Mouse (Mus musculus) liver, postnatal 0 days (tissue): ENCODE measurements around the gene Zfp706.

Experiments
- CTCF ChIP-seq: sonication (generic); IDR thresholded peaks from 2 replicates; pipeline ENCODE4 v1.5.1; 2016; ENCODE audit warnings: antibody characterized with exemption, low read depth
- EP300 ChIP-seq: IDR thresholded peaks from 2 replicates; pipeline ENCODE4 v1.6.1; 2016; ENCODE audit warnings: antibody characterized with exemption, low read depth, mild to moderate bottlenecking

- no peak for TF ChIP-seq CTCF
- TF ChIP-seq EP300: no peak
Observed at GRCm38 (mm10) chr15:37041214-37041613, 33.6 kb upstream of the Zfp706 start.
